Mouse (Mus musculus) myocyte (in vitro differentiated cells): ENCODE measurements around the gene Cntd1. TPM values are rescaled to one million over a fixed set of nuclear protein-coding genes. Genes with fewer than 3 reads are reported as not detected.
"Not testable (repeated sequence)": the region's sequence is repeated elsewhere in the genome, so short reads cannot be mapped to it uniquely, and the experiment has no call there.

Experiments
- H3K27me3 ChIP-seq: one replicate; pipeline ENCODE4 v1.6.1; 2011; ENCODE audit not compliant: control insufficient read depth, insufficient read depth, insufficient read length
- H3K36me3 ChIP-seq: one replicate; pipeline ENCODE4 v1.6.1; 2011; ENCODE audit not compliant: control insufficient read depth, insufficient read depth
- H3K4me2 ChIP-seq: one replicate; pipeline ENCODE4 v1.6.1; 2011; ENCODE audit warnings: low read depth, control low read depth
- H3K4me3 ChIP-seq: one replicate; pipeline ENCODE4 v1.5.1; 2011; ENCODE audit warnings: mild to moderate bottlenecking, control low read depth, moderate library complexity
- H3K79me2 ChIP-seq: one replicate; pipeline ENCODE4 v1.6.1; 2011; ENCODE audit not compliant: control insufficient read depth, insufficient read depth
- H3ac ChIP-seq: one replicate; pipeline ENCODE4 v1.6.1; 2011; ENCODE audit not compliant: control insufficient read depth, insufficient read length
- CEBPB ChIP-seq: IDR thresholded peaks from 2 replicates; pipeline ENCODE4 v1.6.1; 2011; ENCODE audit warnings: mild to moderate bottlenecking, moderate library complexity; ENCODE audit not compliant: poor library complexity, insufficient read depth, severe bottlenecking
- E2F4 ChIP-seq: IDR thresholded peaks from one replicate; pipeline ENCODE4 v1.6.1; 2011; ENCODE audit warnings: mild to moderate bottlenecking, control low read depth, moderate library complexity; ENCODE audit not compliant: insufficient read depth
- MAX ChIP-seq: IDR thresholded peaks from one replicate; pipeline ENCODE4 v1.6.1; 2011; ENCODE audit warnings: low read depth, mild to moderate bottlenecking, control low read depth
- MYOD1 ChIP-seq, 3 experiments: IDR thresholded peaks; one replicate each; pipeline ENCODE4 v1.6.1; 2011; ENCODE audit warnings: control low read depth in 2 of 3, low read depth in 2 of 3, mild to moderate bottlenecking in 2 of 3, moderate library complexity in 1 of 3; ENCODE audit not compliant: insufficient read length in 2 of 3, control insufficient read depth in 1 of 3
- MYOG ChIP-seq, 3 experiments: IDR thresholded peaks; one replicate each; pipeline ENCODE4 v1.6.1; 2011; ENCODE audit warnings: control low read depth in 2 of 3, low read depth in 2 of 3, mild to moderate bottlenecking in 2 of 3; ENCODE audit not compliant: insufficient read length in 2 of 3, control insufficient read depth in 1 of 3, insufficient read depth in 1 of 3
- POLR2A ChIP-seq: IDR thresholded peaks from one replicate; pipeline ENCODE4 v1.6.1; 2011; ENCODE audit warnings: low read depth, mild to moderate bottlenecking, control low read depth, moderate library complexity; ENCODE audit not compliant: insufficient read length
- POLR2AphosphoS2 ChIP-seq: IDR thresholded peaks from one replicate; pipeline ENCODE4 v1.6.1; 2011; ENCODE audit warnings: low read depth, control low read depth; ENCODE audit not compliant: insufficient read length
- REST ChIP-seq: IDR thresholded peaks from one replicate; pipeline ENCODE4 v1.6.1; 2011; ENCODE audit warnings: mild to moderate bottlenecking, control low read depth, moderate library complexity; ENCODE audit not compliant: insufficient read depth, insufficient read length
- SRF ChIP-seq: IDR thresholded peaks from one replicate; pipeline ENCODE4 v1.6.1; 2011; ENCODE audit warnings: low read depth; ENCODE audit not compliant: control insufficient read depth, insufficient read length
- TCF12 ChIP-seq: IDR thresholded peaks from one replicate; pipeline ENCODE4 v1.6.1; 2011; ENCODE audit warnings: mild to moderate bottlenecking, control low read depth; ENCODE audit not compliant: poor library complexity, insufficient read depth, severe bottlenecking
- TCF3 ChIP-seq: IDR thresholded peaks from one replicate; pipeline ENCODE4 v1.6.1; 2011; ENCODE audit warnings: low read depth, control low read depth; ENCODE audit not compliant: insufficient read length
- USF1 ChIP-seq: IDR thresholded peaks from one replicate; pipeline ENCODE4 v1.6.1; 2011; ENCODE audit warnings: low read depth, mild to moderate bottlenecking, control low read depth, moderate library complexity
- polyA plus RNA-seq: library from polyadenylated mRNA; unstranded; fragments of >200 nt; fragmentation: generic; extraction: Trizol; gene quantifications from one replicate; pipeline ENCODE4 v1.2.1, GENCODE M21; 2012; ENCODE audit warnings: missing spikeins

The Cntd1 gene
- polyA plus RNA-seq, 1 experiment: 0.07 TPM

DNA sequence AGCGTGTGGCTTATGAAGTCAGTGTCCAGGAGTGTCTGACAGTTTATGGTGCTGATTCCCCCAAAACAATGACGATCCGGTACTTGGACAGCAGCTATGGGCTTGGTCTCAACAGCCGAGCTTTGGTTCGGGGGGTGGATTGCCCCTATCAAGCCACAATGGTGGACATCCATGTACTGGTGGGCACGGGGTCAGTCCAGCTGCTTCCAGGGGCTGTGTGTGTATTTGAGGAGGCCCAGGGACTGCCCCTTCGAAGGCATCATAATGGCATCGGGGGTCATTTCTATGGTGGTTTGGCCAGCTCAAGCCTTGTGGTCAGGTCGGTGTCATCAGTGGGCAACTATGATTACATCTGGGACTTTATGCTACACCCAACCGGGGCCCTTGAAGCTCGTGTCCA, 47.3 kb downstream of the Cntd1 start:
- Histone ChIP-seq H3K27me3 (no peaks in the 10 kb centered on the region), H3K36me3 (peaks cover 33% of the 10 kb centered on the region), H3K4me3 (no peak overlapping the region), H3ac (no peak overlapping the region), H3K4me2 (no peak overlapping the region), H3K79me2 (no peaks in the 10 kb centered on the region)
- no peak for TF ChIP-seq TCF3
- no peak for TF ChIP-seq REST
- no peak for TF ChIP-seq CEBPB
- no peak for TF ChIP-seq MYOG (IDR thresholded peaks at IDR 0.05; ENCODE audit: control insufficient read depth in 1 of 3, insufficient read depth in 1 of 3, insufficient read length in 2 of 3, low read depth in 2 of 3)
- TF ChIP-seq USF1: no peak
- TF ChIP-seq SRF: no peak
- no peak for TF ChIP-seq POLR2A
- TF ChIP-seq POLR2AphosphoS2: no peak
- TF ChIP-seq MYOD1 (IDR thresholded peaks at IDR 0.05; ENCODE audit: control insufficient read depth in 1 of 3, insufficient read length in 2 of 3, low read depth in 2 of 3): no peak
- TF ChIP-seq TCF12: no peak
- no peak for TF ChIP-seq MAX
- TF ChIP-seq E2F4: no peak

DNA sequence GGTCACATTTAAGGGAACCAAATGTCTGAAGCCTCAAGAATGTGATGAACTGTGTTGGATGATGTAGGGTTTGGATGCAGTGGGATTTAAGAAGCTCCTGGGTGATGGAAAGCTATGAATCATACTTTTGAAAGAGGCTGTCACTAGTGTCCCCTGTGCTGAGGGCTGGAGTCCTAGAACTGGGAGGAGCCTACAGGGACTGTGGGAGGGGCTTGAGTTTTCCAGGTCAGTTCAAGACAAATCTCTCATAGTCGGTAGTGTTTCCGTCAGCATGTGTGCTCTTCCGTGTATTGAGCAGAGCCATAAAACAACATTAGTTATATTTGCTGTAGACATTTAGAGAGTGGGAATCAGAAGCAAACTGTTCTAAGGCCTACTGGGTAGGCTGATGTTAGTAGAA, 48.5 kb downstream of the Cntd1 start:
- Histone ChIP-seq H3K27me3 (no peaks in the 10 kb centered on the region), H3K36me3 (peaks cover 22% of the 10 kb centered on the region), H3K79me2 (no peaks in the 10 kb centered on the region), H3K4me2 (no peak overlapping the region), H3K4me3 (no peak overlapping the region), H3ac (no peak overlapping the region)
- no peak for TF ChIP-seq POLR2A
- no peak for TF ChIP-seq TCF3
- TF ChIP-seq MAX: no peak
- no peak for TF ChIP-seq SRF
- no peak for TF ChIP-seq POLR2AphosphoS2
- no peak for TF ChIP-seq E2F4
- TF ChIP-seq MYOD1 (IDR thresholded peaks at IDR 0.05; ENCODE audit: control insufficient read depth in 1 of 3, insufficient read length in 2 of 3, low read depth in 2 of 3): no peak
- TF ChIP-seq REST: no peak
- no peak for TF ChIP-seq CEBPB
- no peak for TF ChIP-seq USF1

DNA sequence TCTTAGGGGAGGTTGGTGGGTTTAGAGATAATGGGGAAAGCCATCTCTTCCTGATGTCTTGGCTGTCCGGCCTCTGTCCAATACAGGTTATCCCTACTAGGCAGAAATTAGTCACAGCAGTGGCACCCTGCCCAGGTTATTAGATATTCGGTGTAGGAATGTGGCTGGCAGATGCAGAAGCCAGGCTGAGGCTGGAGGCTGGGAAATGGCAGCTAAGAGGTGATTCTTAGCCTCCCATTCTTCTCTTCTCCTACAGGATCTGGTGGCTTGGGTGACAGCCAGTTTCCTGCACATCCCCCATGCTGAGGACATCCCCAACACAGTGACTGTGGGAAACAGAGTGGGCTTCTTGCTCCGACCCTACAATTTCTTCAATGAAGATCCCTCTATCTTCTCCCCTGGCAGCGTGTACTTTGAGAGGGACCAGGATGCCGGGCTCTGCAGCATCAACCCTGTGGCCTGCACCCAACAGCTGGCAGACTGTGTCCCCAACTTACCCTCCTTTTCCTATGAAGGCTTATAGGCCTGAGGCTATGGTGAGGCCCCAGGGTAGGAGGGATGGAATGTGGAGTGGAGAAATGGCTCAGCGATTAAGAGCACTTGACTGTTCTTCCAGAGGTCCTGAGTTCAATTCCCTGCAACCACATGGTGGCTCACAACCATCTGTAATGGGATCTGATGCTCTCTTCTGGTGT, 50.3 kb downstream of the Cntd1 start:
- TF ChIP-seq POLR2AphosphoS2 (no peak), CEBPB (no peak), TCF12 (no peak), SRF (no peak), MAX (no peak), TCF3 (no peak), MYOG (IDR thresholded peaks at IDR 0.05; ENCODE audit: control insufficient read depth in 1 of 3, insufficient read depth in 1 of 3, insufficient read length in 2 of 3, low read depth in 2 of 3) (no peak), E2F4 (no peak), POLR2A (no peak), REST (no peak), MYOD1 (IDR thresholded peaks at IDR 0.05; ENCODE audit: control insufficient read depth in 1 of 3, insufficient read length in 2 of 3, low read depth in 2 of 3) (no peak), USF1 (no peak)
- Histone ChIP-seq H3ac (no peak overlapping the region), H3K4me2 (no peak overlapping the region), H3K36me3 (peaks cover 8% of the 10 kb centered on the region), H3K4me3 (no peak overlapping the region), H3K79me2 (no peaks in the 10 kb centered on the region), H3K27me3 (no peaks in the 10 kb centered on the region)

DNA sequence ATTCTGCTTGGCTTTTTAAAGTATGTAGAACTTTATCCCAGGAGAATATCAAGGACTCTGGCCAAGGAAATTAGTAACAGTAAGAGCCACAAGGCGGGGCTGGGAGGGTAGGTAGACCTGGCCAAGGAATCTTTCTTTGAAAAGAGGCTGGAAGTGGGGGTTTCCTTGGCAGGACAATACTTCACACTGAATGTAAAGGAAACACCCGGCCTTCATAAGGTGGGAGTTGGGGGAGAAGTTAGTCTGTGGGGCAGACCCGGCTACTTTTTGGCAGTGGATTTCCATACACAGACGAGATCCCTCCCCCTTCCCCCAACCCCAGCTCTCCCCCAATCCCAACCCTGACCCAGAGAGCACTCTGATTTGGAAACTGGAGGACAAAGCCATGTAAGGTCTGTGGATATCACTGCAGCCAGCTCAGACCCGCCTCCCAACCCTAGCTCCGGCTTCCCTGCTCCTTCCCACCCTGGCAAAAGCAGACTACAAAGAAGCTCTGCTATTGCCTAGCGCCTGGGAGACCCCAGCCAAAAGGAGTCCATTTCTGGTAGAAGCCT, 51.6 kb downstream of the Cntd1 start, which contains the start of gene Aoc3:
Gene Aoc3, plus strand, starts transcription at position 235 of the 554 bp plus-strand sequence.
- H3K27me3 ChIP-seq: no peaks in the 10 kb centered on the region
- H3K4me2 ChIP-seq: no peak within 1 kb of the TSS
- H3K4me3 ChIP-seq: no peak within 1 kb of the TSS
- H3K79me2 ChIP-seq: no peaks in the 10 kb centered on the region
- no peaks in the 10 kb centered on the region for H3K36me3 ChIP-seq
- H3ac ChIP-seq: no peak within 1 kb of the TSS
- no peak for TF ChIP-seq TCF12
- TF ChIP-seq CEBPB: no peak
- TF ChIP-seq USF1: no peak
- no peak for TF ChIP-seq MYOG (IDR thresholded peaks at IDR 0.05; ENCODE audit: control insufficient read depth in 1 of 3, insufficient read depth in 1 of 3, insufficient read length in 2 of 3, low read depth in 2 of 3)
- TF ChIP-seq TCF3: no peak
- no peak for TF ChIP-seq POLR2A
- TF ChIP-seq SRF: no peak
- no peak for TF ChIP-seq E2F4

DNA sequence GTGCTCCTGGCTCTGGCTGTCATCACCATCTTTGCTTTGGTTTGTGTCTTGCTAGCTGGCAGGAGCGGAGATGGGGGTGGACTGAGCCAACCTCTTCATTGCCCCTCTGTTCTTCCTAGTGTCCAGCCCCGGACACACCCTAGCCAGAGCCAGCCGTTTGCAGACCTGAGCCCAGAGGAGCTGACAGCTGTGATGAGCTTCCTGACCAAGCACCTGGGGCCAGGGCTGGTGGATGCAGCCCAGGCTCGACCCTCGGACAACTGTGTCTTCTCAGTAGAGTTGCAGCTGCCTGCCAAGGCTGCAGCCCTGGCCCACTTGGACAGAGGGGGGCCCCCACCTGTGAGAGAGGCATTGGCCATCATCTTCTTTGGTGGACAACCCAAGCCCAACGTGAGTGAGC, 52.1 kb downstream of the Cntd1 start:
- H3ac ChIP-seq, H3K27me3 ChIP-seq, H3K79me2 ChIP-seq, H3K4me3 ChIP-seq, H3K36me3 ChIP-seq, H3K4me2 ChIP-seq: not testable (repeated sequence)
